Mouse (Mus musculus): ENCODE data around the gene Gm10639.
"Not testable (repeated sequence)": the region's sequence is repeated elsewhere in the genome, so short reads cannot be mapped to it uniquely, and the experiment has no call there.

Gene Gm10639

GRCm38 (mm10) chr9:78347004-78347403, 57.3 kb downstream of the Gm10639 start:
- DNase-seq (ENCODE audit: low read depth, low spot score), result no peak

- not testable (repeated sequence) for DNase-seq (ENCODE audit: low read depth, low spot score)
Measured at GRCm38 (mm10) chr9:78348206-78349004, 58.7 kb downstream of the Gm10639 start.

- not testable (repeated sequence) for DNase-seq (ENCODE audit: low read depth, low spot score)
Measured at GRCm38 (mm10) chr9:78349141-78349540, 59.4 kb downstream of the Gm10639 start.

- not testable (repeated sequence) for DNase-seq (ENCODE audit: low read depth, low spot score)
Measured at GRCm38 (mm10) chr9:78350007-78350406, 60.3 kb downstream of the Gm10639 start.

- no peak for DNase-seq (ENCODE audit: low read depth, low spot score)
Measured at GRCm38 (mm10) chr9:78351504-78352220, 61.9 kb downstream of the Gm10639 start.

Data from brain, adult 2 months (tissue).